Mouse (Mus musculus) bone marrow, adult 2 months (tissue): ENCODE measurements around the gene Cit.
A peak's percentile ranks its signal among the peaks of the same experiment; 100 is the strongest.

Experiments
- CTCF ChIP-seq: fragments of 200-500 bp; IDR thresholded peaks from 2 replicates; pipeline ENCODE4 v1.5.1; 2011; ENCODE audit warnings: low read length, control low read depth; ENCODE audit not compliant: control insufficient read depth, insufficient read depth
- POLR2A ChIP-seq: fragments of 200-500 bp; IDR thresholded peaks from 2 replicates; pipeline ENCODE4 v1.6.1; 2011; ENCODE audit warnings: low read depth, mild to moderate bottlenecking, control low read depth, low read length, borderline replicate concordance; ENCODE audit not compliant: control insufficient read depth

GRCm38 (mm10) chr5:116024327-116024739 lies 179.3 kb downstream of the Cit start, which contains the start of gene Prkab1:
- TF ChIP-seq POLR2A (peak; percentile 93; the same call in 1 of the 2 replicates), CTCF (peak; percentile 67)
